Mouse (Mus musculus) C2C12 (cell line): ENCODE data around the gene Klrd1. TPM values are rescaled to one million over a fixed set of nuclear protein-coding genes. Genes with fewer than 3 reads are reported as not detected.
"Not testable (repeated sequence)": the region's sequence is repeated elsewhere in the genome, so short reads cannot be mapped to it uniquely, and the experiment has no call there.

Experiments used
- H3K27me3 ChIP-seq: one replicate; pipeline ENCODE4 v1.6.1; 2011; ENCODE audit not compliant: control insufficient read depth, insufficient read depth, insufficient read length
- H3K36me3 ChIP-seq: one replicate; pipeline ENCODE4 v1.6.1; 2011; ENCODE audit not compliant: control insufficient read depth, insufficient read depth
- H3K4me3 ChIP-seq: one replicate; pipeline ENCODE4 v1.5.1; 2011; ENCODE audit warnings: mild to moderate bottlenecking, control low read depth; ENCODE audit not compliant: poor library complexity, insufficient read depth, severe bottlenecking
- H3K79me2 ChIP-seq: one replicate; pipeline ENCODE4 v1.6.1; 2011; ENCODE audit not compliant: control insufficient read depth, insufficient read depth
- H3K79me3 ChIP-seq: one replicate; pipeline ENCODE4 v1.6.1; 2011; ENCODE audit warnings: low read depth, control low read depth
- H3ac ChIP-seq: one replicate; pipeline ENCODE3; 2011; ENCODE audit warnings: low read depth; ENCODE audit not compliant: control insufficient read depth, insufficient read length
- CEBPB ChIP-seq: IDR thresholded peaks from one replicate; pipeline ENCODE4 v1.6.1; 2011; ENCODE audit warnings: low read depth, mild to moderate bottlenecking, control low read depth, moderate library complexity
- CTCF ChIP-seq: IDR thresholded peaks from one replicate; pipeline ENCODE4 v1.5.1; 2011; ENCODE audit not compliant: control insufficient read depth, insufficient read depth, insufficient read length
- FOSL1 ChIP-seq: IDR thresholded peaks from one replicate; pipeline ENCODE4 v1.8.0; 2011; ENCODE audit warnings: mild to moderate bottlenecking, low read length; ENCODE audit not compliant: poor library complexity, insufficient read depth, severe bottlenecking
- MAX ChIP-seq: IDR thresholded peaks from one replicate; pipeline ENCODE4 v1.6.1; 2011; ENCODE audit warnings: mild to moderate bottlenecking, control low read depth
- MYOD1 ChIP-seq: IDR thresholded peaks from one replicate; pipeline ENCODE4 v1.6.1; 2011; ENCODE audit warnings: low read depth; ENCODE audit not compliant: control insufficient read depth, insufficient read length
- MYOG ChIP-seq: IDR thresholded peaks from one replicate; pipeline ENCODE4 v1.6.1; 2011; ENCODE audit not compliant: control insufficient read depth, insufficient read length; ENCODE audit errors: extremely low read depth
- USF1 ChIP-seq: IDR thresholded peaks from one replicate; pipeline ENCODE4 v1.6.1; 2011; ENCODE audit warnings: low read depth, mild to moderate bottlenecking, control low read depth, moderate library complexity
- polyA plus RNA-seq: library from polyadenylated mRNA; unstranded; fragments of >200 nt; fragmentation: generic; extraction: Trizol; gene quantifications from one replicate; pipeline ENCODE4 v1.2.1, GENCODE M21; 2012; ENCODE audit warnings: missing spikeins

The Klrd1 gene
- polyA plus RNA-seq, 1 experiment: not detected

DNA sequence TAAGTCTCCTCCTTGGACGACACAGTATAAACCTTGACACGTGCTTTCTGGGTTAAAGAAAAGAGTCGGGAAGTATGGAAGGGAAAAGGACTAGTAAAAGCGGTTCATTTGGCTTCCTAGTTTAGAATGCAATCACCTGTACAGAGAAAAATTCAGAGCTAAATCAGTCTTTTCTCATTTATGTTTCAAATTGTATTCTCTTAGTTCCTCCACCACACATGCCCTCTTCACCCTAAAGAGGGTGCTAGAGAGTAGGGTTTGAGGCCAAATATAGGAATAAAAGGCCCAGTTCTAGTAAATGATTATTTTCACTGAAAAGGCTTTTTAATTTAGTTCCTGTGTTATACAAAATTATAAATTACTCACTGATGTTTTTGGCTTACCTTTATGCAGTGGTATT is 10.3 kb upstream of the Klrd1 start:
- Histone ChIP-seq H3K27me3 (no peaks in the 10 kb centered on the region), H3K79me3 (no peaks in the 10 kb centered on the region), H3K79me2 (no peaks in the 10 kb centered on the region), H3K4me3 (no peak overlapping the region), H3K36me3 (no peaks in the 10 kb centered on the region), H3ac (no peak overlapping the region)
- TF ChIP-seq CEBPB: no peak
- TF ChIP-seq MYOG: no peak
- no peak for TF ChIP-seq FOSL1
- no peak for TF ChIP-seq CTCF
- TF ChIP-seq USF1: no peak
- no peak for TF ChIP-seq MYOD1
- TF ChIP-seq MAX: no peak

DNA sequence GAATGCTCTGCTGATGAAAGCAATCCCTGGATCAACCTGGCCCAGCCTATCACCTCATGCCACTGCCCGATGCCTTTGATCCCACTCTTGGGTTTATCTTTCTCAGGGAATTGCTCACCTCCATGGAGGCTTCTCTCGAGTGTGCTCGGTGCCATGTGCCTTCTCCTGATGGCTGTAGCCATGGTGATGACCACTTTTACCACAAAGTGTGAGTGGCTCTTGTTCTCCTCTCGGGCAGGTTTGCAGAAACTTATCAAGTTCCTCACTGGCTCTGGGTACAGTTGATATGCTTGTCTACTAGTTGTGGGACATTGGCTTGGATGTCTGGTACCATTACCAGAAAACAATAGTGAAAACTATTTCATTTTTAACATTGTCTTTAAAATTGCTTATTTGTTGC is 9.7 kb upstream of the Klrd1 start:
- Histone ChIP-seq H3ac (no peak overlapping the region), H3K27me3 (no peaks in the 10 kb centered on the region), H3K4me3 (no peak overlapping the region), H3K79me2 (no peaks in the 10 kb centered on the region), H3K79me3 (no peaks in the 10 kb centered on the region), H3K36me3 (no peaks in the 10 kb centered on the region)
- no peak for TF ChIP-seq CTCF

DNA sequence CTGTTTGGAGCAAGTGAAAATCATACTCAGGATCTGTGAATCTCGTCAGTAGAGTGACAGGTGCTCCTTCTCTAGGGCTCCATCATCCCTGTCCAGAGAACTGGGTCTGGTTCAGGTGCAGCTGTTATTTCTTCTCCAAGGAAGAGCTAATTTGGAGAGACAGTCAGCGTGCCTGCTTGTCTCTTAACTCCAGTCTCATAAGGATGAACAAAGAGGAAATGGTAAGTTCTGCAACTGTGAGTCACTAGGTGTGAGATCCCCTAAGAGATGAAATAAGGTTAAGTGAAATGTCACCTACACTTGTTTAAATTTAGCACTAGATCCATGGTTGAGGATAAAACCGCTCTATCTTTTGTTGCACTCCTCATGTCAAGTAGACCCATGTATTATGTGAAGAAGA is 8.6 kb upstream of the Klrd1 start:
- TF ChIP-seq MYOG (no peak), USF1 (no peak), MYOD1 (no peak), MAX (no peak), FOSL1 (no peak), CEBPB (no peak), CTCF (no peak)
- Histone ChIP-seq H3K79me3 (no peaks in the 10 kb centered on the region), H3K79me2 (no peaks in the 10 kb centered on the region), H3ac (no peak overlapping the region), H3K36me3 (no peaks in the 10 kb centered on the region), H3K4me3 (no peak overlapping the region), H3K27me3 (no peaks in the 10 kb centered on the region)

DNA sequence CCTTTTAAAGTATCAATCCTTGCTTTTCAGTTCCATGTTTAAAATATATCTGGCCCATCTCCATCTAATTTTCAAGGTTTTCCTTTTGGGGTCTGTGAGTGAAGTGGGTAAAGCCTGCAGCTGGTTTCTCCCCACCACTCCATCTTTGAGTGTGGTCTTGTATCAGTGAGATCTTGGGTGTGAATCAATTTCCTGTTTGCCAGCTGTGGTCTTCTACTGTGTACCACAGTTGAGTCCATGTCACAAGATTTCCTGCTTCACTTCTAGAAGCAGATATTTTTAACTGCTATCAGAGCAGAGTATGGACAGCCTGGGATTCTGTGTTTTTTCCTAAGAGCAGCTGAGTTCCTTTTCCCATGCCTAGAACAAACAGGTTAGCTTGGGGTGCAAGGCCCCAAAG is 16.8 kb downstream of the Klrd1 start:
- Histone ChIP-seq H3K36me3 (no peaks in the 10 kb centered on the region), H3K27me3 (no peaks in the 10 kb centered on the region), H3ac (no peak overlapping the region), H3K79me2 (no peaks in the 10 kb centered on the region), H3K79me3 (no peaks in the 10 kb centered on the region), H3K4me3 (no peak overlapping the region)
- TF ChIP-seq FOSL1 (no peak), MYOG (no peak)

DNA sequence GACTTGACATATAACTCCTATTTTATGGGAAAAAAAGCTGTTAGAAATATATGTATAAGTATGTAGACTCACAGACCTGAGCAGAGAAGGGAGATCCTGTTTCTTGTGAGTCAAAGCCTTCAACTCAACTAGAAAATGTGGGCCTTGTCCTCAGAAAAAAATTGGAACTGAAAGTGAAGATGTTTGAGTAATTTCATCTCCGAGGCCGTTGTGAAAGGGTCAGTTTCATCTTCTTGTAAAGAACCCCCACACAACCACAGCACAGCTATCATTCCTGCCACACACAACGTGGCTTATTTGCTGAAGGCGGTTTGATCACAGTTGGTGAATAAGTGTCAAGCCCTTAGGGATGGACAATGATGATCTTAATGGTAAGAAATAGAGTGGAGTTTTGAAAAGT is 32.2 kb downstream of the Klrd1 start, which contains the start of gene Klrk1:
Klrk1 (minus strand) TSS at position 130 of the 400 bp plus-strand sequence.
- Histone ChIP-seq H3ac (no peak within 1 kb of the TSS), H3K79me2 (no peaks in the 10 kb centered on the region), H3K36me3 (no peaks in the 10 kb centered on the region), H3K4me3 (no peak within 1 kb of the TSS), H3K79me3 (no peaks in the 10 kb centered on the region), H3K27me3 (no peaks in the 10 kb centered on the region)
- no peak for TF ChIP-seq USF1
- no peak for TF ChIP-seq MYOD1
- TF ChIP-seq CTCF: no peak
- TF ChIP-seq CEBPB: no peak
- TF ChIP-seq FOSL1: no peak
- no peak for TF ChIP-seq MAX
- no peak for TF ChIP-seq MYOG

DNA sequence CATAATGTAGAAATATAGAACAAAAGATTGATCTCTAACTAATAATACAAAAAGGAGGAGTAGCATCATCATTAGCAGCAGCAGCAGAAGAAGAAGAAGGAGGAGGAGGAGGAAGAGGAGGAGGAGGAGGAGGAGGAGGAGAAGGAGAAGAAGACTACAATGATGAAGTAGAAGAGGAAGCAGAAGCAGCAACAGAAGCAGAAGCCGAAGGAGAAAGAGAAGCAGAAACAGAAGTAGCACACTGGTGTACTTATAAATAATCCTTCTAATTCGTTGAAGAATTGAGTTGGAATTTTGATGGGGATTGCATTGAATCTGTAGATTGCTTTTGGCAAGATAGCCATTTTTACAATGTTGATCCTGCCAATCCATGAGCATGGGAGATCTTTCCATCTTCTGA is 39.5 kb downstream of the Klrd1 start:
- H3K79me2 ChIP-seq, H3K36me3 ChIP-seq, H3K27me3 ChIP-seq, H3K79me3 ChIP-seq, H3K4me3 ChIP-seq, H3ac ChIP-seq: not testable (repeated sequence)

DNA sequence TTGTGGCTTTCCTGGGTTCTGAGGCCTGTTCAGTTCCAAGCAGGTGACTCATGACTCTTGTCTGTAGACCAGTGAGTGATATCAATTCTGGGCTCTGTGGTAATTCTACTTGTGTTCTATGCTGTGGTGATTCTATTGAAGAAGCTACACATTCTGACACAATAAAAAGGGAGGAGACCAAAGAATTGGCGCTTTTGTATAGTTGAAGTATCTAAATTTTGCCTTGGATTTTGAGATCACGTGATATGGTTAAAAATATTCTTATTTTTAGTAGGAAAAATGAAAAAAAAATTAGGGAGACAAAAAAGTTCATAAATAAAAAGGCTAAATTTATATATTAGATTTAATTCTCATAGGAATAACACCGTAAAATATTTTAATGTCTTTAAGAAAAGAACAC is 51.7 kb downstream of the Klrd1 start, which contains the start of gene Klrc3:
Klrc3 (minus strand) TSS at position 101 of the 400 bp plus-strand sequence.
- not testable (repeated sequence) for H3K4me3 ChIP-seq, H3ac ChIP-seq, H3K79me3 ChIP-seq, H3K79me2 ChIP-seq, H3K36me3 ChIP-seq, H3K27me3 ChIP-seq

DNA sequence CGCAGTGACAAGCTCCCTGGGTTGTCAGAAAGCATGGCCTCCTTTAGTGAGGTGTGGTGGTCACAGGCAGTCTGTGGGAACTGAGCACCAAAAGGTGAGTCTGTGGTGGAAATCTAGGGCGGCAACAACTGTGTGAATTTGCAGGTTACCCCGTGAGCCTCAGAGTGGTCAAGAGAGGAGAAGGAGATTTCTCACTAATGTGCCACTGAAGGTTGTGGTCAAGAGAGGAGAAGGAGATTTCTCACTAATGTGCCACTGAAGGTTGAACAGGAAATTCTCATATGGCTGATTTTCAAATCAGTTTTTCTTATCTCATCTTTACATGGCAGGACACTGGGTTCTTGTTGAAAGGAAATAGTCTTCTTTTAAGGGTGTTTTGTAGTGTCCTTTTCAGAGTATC is 52.5 kb downstream of the Klrd1 start:
- H3K79me3 ChIP-seq, H3K79me2 ChIP-seq, H3K36me3 ChIP-seq, H3K27me3 ChIP-seq, H3K4me3 ChIP-seq, H3ac ChIP-seq: not testable (repeated sequence)
